Mouse (Mus musculus) limb, embryonic 10.5 days (tissue): ENCODE results near the gene Krt78. TPM values are rescaled to one million over a fixed set of nuclear protein-coding genes. Genes with fewer than 3 reads are reported as not detected.

Experiments used
- DNase-seq: peaks from one replicate; pipeline ENCODE4 v3.0.0-alpha.2; 2017; ENCODE audit warnings: low spot score
- H3K27ac ChIP-seq: fragments of 300-500 bp; sonication (generic); 2 replicates; pipeline ENCODE4 v1.5.1; 2016; ENCODE audit warnings: mild to moderate bottlenecking
- H3K27me3 ChIP-seq: fragments of 300-500 bp; sonication (generic); 2 replicates; pipeline ENCODE4 v1.6.1; 2016; ENCODE audit warnings: low read depth, mild to moderate bottlenecking; ENCODE audit not compliant: poor library complexity, severe bottlenecking
- H3K36me3 ChIP-seq: fragments of 300-500 bp; sonication (generic); 2 replicates; pipeline ENCODE4 v1.6.1; 2016; ENCODE audit warnings: mild to moderate bottlenecking, moderate library complexity
- H3K4me1 ChIP-seq: fragments of 300-500 bp; sonication (generic); 2 replicates; pipeline ENCODE4 v1.6.1; 2016
- H3K4me3 ChIP-seq: fragments of 300-500 bp; sonication (generic); 2 replicates; pipeline ENCODE4 v1.5.1; 2016; ENCODE audit warnings: mild to moderate bottlenecking, moderate library complexity
- H3K9me3 ChIP-seq: fragments of 300-500 bp; sonication (generic); replicated peaks from 2 replicates; pipeline ENCODE4 v1.6.1; 2016; ENCODE audit warnings: mild to moderate bottlenecking
- WGBS: fragments of 180-500 bp; shearing (Covaris S2); methylation state at CpG from one replicate; pipeline ENCODE4 v1.1.7; 2016; 5-methylcytosine and 5-hydroxymethylcytosine counted together
- polyA plus RNA-seq: library from polyadenylated mRNA; unstranded; fragments of >200 nt; fragmentation: Nextera tagmentation; extraction: Ambion mirVana; gene quantifications from 2 replicates; pipeline ENCODE4 v1.2.1, GENCODE M21; 2016

Krt78 gene
- polyA plus RNA-seq, 1 experiment from 2014 or later = 0.08 TPM

DNA sequence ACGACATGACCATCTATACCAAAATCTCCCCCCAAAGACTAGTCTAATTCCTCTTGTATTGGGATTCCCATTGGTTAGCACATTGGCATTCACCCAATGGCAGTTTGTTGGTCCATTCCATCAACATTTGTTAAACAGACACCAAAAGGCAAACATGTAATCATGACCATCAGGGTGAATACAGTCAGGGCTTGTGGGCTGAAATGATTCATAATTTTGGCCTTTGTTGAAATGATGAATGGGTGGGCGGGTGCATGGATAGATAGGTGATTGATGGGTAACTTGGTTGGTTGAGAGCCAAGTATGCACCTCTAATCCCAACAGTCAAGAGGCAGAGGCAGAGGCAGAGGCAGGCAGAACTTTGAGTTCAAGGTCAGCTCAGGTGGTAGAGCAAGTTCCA is 38.0 kb downstream of the Krt78 start:
- Histone ChIP-seq H3K9me3 (no peaks in the 10 kb centered on the region), H3K4me1 (no peaks in the 10 kb centered on the region), H3K27ac (no peak overlapping the region), H3K27me3 (no peaks in the 10 kb centered on the region), H3K36me3 (no peaks in the 10 kb centered on the region), H3K4me3 (no peak overlapping the region)
- no peak for DNase-seq
- WGBS = 73% methylated on average over 2 of the region's 2 CpGs

DNA sequence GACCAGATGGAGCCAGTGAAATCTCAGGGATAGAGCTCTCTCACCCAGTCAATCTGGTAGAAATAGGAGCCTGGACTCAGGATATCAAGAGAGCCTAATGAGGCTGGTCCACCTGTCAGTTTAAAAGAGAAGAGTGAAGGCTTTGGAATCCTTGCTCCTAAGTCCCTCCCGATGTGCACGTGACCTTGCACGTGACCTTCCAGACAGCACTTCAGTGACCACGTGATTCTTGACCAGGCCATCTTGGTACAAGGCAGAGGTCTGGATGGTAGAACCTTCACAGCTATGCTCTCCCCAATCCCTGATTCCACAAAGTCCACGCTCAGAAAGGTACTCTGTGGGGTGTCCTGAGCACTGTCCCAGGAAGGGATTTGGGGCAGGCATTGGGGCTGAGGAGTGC is 49.2 kb downstream of the Krt78 start:
- WGBS = 86% methylated on average over 5 of the region's 5 CpGs
- Histone ChIP-seq H3K4me1 (0 out of 2 replicates have a peak, but pooled peaks cover 3% of the 10 kb centered on the region), H3K27ac (no peak overlapping the region), H3K9me3 (no peaks in the 10 kb centered on the region), H3K4me3 (no peak overlapping the region), H3K36me3 (no peaks in the 10 kb centered on the region), H3K27me3 (no peaks in the 10 kb centered on the region)
- DNase-seq = no peak

DNA sequence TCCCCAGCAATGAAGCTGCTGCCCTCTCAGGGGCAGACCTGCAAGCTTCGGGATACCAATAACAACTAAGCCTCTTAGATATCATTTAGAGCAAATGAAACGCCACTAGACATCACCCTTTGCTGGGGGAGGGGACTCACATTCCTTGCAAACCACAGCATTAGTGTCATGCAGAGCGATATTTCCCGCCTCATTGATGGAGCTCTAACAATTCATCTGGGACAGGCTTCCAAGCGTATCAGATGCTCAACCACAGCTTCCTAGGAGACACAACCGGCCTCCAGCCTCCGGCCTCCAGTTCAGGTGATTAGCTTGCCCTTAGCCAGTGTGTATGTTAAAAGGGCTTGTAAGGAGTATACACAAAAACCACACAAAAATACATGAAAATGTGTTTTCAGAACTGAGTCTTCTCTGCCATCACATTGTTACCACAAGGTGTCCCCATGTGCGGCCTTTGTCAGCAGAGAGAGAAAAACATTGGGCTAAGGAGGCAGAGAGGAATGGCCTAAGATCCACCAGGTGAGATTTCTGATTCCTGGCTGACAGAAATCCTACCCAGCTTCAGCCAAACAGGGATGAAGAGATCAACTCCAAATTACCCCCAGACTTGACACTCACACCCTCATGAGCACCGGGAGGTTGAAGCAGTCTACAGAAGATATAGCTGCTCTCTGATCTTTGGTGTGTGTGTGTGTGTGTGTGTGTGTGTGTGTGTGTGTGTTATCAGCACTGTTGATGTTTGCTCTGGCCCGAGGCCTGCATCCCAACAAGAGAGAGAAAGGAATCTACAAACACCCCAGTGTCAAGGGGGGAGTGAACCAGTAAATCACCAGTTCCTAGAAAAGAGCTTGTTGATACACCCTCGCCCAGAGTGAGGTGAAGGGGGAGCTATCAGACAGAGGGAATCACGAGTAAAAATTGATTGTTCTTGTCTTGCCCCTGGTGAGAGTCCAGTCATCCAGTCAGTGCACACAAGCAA is 51.6 kb downstream of the Krt78 start:
- Histone ChIP-seq H3K4me3 (no peak overlapping the region), H3K4me1 (no peaks in the 10 kb centered on the region), H3K27ac (no peak overlapping the region), H3K36me3 (no peaks in the 10 kb centered on the region), H3K9me3 (no peaks in the 10 kb centered on the region), H3K27me3 (no peaks in the 10 kb centered on the region)
- no peak for DNase-seq
- 65% methylated on average over 12 of the region's 12 CpGs for WGBS

Other genes starting within 250 kb of the Krt78 start
- 19.1 and 40.4 TPM in 2 replicates for gene Krt5, start 241.4 kb downstream of the Krt78 start, polyA plus RNA-seq
- gene Krt71, start 211.2 kb downstream of the Krt78 start, polyA plus RNA-seq = not detected in 2 replicates
- not detected in 2 replicates for gene Krt72, start 167.8 kb downstream of the Krt78 start, polyA plus RNA-seq
- gene Krt73, start 151.9 kb downstream of the Krt78 start, polyA plus RNA-seq = not detected in 2 replicates
- gene Krt2, start 136.1 kb downstream of the Krt78 start, polyA plus RNA-seq = not detected in 2 replicates
- gene Krt1, start 103.5 kb downstream of the Krt78 start, polyA plus RNA-seq = 0.59 and 0.96 TPM in 2 replicates
- not detected in 2 replicates for gene Krt77, start 84.6 kb downstream of the Krt78 start, polyA plus RNA-seq
- not detected in 2 replicates for gene Krt76, start 61.4 kb downstream of the Krt78 start, polyA plus RNA-seq
- gene Krt4, start 29.6 kb downstream of the Krt78 start, polyA plus RNA-seq = not detected in 2 replicates
- gene Krt79, start 14.0 kb downstream of the Krt78 start, polyA plus RNA-seq = not detected in 2 replicates
- 29.3 and 42.6 TPM in 2 replicates for gene Krt8, start 50.2 kb upstream of the Krt78 start, polyA plus RNA-seq
- gene Krt18, start 73.9 kb upstream of the Krt78 start, polyA plus RNA-seq = 33.4 and 49.5 TPM in 2 replicates
- 133 and 140 TPM in 2 replicates for gene Eif4b, start 119.5 kb upstream of the Krt78 start, polyA plus RNA-seq
- 13.0 and 18.6 TPM in 2 replicates for gene Tns2, start 146.1 kb upstream of the Krt78 start, polyA plus RNA-seq
- 12.6 and 14.6 TPM in 2 replicates for gene Spryd3, start 181.9 kb upstream of the Krt78 start, polyA plus RNA-seq
- gene Igfbp6, start 190.1 kb upstream of the Krt78 start, polyA plus RNA-seq = 0.23 and 0.46 TPM in 2 replicates
- 0.06 and 0.24 TPM in 2 replicates for gene Soat2, start 196.2 kb upstream of the Krt78 start, polyA plus RNA-seq
- gene Zfp740, start 249.0 kb upstream of the Krt78 start, polyA plus RNA-seq = 73.0 and 88.7 TPM in 2 replicates